Mouse (Mus musculus): ENCODE data around the gene Lcn2.

GRCm38 (mm10) chr2:32341634-32341939 is 46.5 kb downstream of the Lcn2 start:
- TF ChIP-seq CTCF (IDR thresholded peaks at IDR 0.05; ENCODE audit: low read depth, low read length) (no peak), POLR2A (IDR thresholded peaks at IDR 0.05; ENCODE audit: extremely low read depth, insufficient read depth, low read length) (no peak)

Measured in liver, adult 2 months (tissue).